Mouse (Mus musculus) bone marrow macrophage, adult 2 months (primary cell): Measurements from ENCODE around the gene Defb29. TPM values are rescaled to one million over a fixed set of nuclear protein-coding genes. Genes with fewer than 3 reads are reported as not detected.

Experiments
- H3K27ac ChIP-seq: 2 replicates; pipeline ENCODE4 v1.5.1; 2012; ENCODE audit warnings: low read depth, low read length; ENCODE audit not compliant: insufficient read depth
- H3K4me1 ChIP-seq: 2 replicates; pipeline ENCODE4 v1.6.1; 2012; ENCODE audit warnings: low read length; ENCODE audit not compliant: control insufficient read depth, insufficient read depth
- H3K4me3 ChIP-seq: 2 replicates; pipeline ENCODE4 v1.5.1; 2012; ENCODE audit warnings: mild to moderate bottlenecking, low read length, moderate library complexity; ENCODE audit not compliant: insufficient read depth
- CTCF ChIP-seq: IDR thresholded peaks from 2 replicates; pipeline ENCODE4 v1.5.1; 2012; ENCODE audit warnings: low read depth, mild to moderate bottlenecking, low read length, moderate library complexity
- POLR2A ChIP-seq: IDR thresholded peaks from 2 replicates; pipeline ENCODE4 v1.6.1; 2012; ENCODE audit warnings: mild to moderate bottlenecking, low read depth, low read length, borderline replicate concordance
- polyA plus RNA-seq: library from polyadenylated mRNA; stranded (reverse); fragments of >200 nt; gene quantifications from 2 replicates; pipeline ENCODE4 v1.2.4, GENCODE M21; 2012; ENCODE audit not compliant: missing spikeins, insufficient read depth, insufficient read length

Defb29 gene
- polyA plus RNA-seq, 1 experiment: not detected

DNA sequence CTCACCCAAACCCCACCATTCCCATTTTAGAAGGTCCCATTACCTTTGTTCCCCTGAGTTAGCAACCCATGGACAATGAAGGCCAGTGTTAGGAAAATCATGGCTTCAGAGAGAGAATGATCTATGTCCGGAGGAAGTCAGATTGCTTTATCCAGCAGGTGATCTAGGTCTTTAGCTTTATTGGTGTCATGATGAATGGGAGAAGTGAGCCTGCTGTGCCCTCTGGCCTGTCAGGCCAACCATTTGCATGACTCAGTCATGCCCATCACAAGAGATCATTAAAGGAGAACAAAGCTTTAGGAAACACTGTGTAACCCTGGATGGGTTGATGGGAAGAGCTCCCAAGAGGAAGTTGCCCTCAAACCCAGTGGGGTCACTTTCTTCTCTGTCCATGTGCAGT is 28.3 kb downstream of the Defb29 start, which contains the start of gene Defb26:
TSS of gene Defb26 (minus strand) at position 101 of the 400 bp plus-strand sequence.
- H3K4me3 ChIP-seq: no peak within 1 kb of the TSS
- no peak within 1 kb of the TSS for H3K27ac ChIP-seq
- H3K4me1 ChIP-seq: peaks cover 3% of the 10 kb centered on the region; the same call in 1 of the 2 replicates
- TF ChIP-seq POLR2A: no peak
- no peak for TF ChIP-seq CTCF

DNA sequence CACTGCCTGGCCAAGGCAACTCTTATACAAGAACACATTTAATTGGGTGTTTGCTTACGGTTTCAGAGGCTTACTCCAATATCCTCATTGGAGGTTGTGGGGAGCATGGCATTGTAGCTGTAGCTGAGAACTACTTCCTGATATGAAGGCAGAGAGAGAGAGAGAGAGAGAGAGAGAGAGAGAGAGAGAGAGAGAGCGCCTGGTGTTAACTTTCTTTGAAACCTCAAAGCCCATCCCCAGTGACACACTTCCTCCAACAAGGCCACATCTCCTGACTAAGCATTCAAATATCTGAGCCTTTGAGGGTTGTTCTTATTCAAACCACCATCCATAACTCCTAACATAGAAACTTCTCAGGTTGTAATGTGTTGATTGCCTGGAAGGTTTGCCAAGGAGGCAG is 35.9 kb downstream of the Defb29 start:
- H3K27ac ChIP-seq: no peak overlapping the region
- H3K4me1 ChIP-seq: no peaks in the 10 kb centered on the region
- TF ChIP-seq CTCF (no peak), POLR2A (no peak)
- no peak overlapping the region for H3K4me3 ChIP-seq

DNA sequence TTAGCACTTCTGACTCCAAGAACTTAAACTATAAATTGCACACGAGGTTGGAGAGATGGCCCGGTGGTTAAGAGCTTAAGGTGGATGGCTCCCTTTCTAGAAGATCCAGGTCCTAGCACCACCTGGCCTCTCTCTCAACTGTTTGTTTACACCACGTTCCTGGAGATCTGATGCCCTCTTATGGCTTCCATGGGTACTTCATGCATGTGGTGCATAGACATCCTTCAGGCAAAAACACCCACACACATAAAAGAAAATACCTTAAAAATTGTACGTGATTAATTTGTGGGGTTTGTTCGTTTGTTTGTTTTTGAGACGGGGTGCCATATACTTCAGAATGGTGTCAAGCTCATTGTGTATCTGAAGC is 39.1 kb downstream of the Defb29 start:
- H3K4me1 ChIP-seq: no peaks in the 10 kb centered on the region
- H3K27ac ChIP-seq: no peak overlapping the region
- no peak for TF ChIP-seq POLR2A
- no peak for TF ChIP-seq CTCF
- H3K4me3 ChIP-seq: no peak overlapping the region

DNA sequence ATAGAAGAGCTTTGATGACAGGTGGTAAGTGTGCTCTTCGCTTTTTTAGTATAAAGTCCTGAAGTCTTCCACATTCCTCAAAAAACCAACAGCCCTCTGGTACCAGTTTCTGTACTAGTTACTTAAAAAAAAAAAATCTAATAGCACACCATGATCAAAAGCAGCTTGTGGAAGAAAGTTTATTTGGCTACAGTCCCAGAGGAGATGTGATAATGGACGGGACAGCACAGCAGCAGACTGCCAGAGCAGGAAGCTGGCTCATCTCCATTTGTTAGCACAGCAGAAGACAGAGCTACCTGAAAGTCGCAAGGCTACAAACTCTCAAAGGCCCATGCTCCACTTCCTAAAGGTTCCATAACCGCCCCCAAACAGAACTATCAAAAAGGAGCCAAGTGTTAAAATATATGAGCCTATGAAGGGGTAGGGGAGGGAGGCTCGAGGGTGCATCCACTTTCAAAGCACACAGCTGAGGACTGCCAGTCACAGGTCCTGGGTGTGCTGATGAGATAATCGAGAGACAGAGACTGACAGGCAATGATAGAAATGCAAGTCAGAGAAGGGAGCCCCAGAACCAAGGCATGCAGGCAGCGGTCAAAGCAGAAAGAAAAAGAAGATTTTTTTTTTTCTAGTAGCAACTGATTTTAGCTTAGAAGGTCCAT is 39.6 kb downstream of the Defb29 start:
- no peak for TF ChIP-seq POLR2A
- no peak for TF ChIP-seq CTCF
- Histone ChIP-seq H3K27ac (no peak overlapping the region), H3K4me1 (no peaks in the 10 kb centered on the region), H3K4me3 (no peak overlapping the region)

DNA sequence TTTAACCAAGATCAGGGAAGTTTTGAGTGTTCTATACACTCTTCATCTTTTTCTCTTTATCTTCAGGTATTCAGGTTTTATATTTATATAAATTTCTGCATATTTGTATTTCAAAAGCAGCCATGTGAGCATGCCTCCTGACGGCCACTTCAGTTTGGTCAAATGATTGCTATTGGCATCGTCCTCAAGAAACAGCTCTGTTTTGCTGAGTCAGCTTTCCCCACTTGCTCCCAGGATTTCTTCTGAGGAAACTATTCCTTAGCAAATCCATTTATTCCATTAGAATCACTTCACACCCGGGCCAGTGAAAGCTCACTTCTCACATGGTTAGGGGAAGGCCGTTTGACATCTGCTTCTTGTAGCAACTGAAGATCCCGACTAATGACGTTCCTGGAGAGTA is 41.9 kb downstream of the Defb29 start:
- Histone ChIP-seq H3K27ac (no peak overlapping the region), H3K4me1 (no peaks in the 10 kb centered on the region), H3K4me3 (no peak overlapping the region)
- no peak for TF ChIP-seq POLR2A
- TF ChIP-seq CTCF: no peak

DNA sequence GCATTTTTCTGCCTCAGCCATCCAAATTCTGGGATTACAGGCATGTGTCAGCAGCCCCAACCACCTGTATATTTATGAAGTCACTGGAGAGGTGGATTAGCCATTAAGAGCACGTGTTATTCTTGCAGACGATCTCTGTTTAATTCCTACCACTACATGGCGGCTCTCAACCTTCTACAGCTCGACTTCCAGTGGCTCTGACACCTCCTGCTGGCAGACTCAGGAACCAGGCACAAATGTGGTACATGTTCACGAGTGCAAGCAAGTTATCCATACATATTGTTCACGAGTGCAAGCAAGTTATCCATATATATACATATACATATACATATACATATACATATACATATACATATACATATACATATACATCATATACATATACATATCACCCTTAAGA is 46.7 kb downstream of the Defb29 start:
- H3K27ac ChIP-seq: no peak overlapping the region
- TF ChIP-seq POLR2A (no peak), CTCF (no peak)
- H3K4me3 ChIP-seq: no peak overlapping the region
- no peaks in the 10 kb centered on the region for H3K4me1 ChIP-seq

DNA sequence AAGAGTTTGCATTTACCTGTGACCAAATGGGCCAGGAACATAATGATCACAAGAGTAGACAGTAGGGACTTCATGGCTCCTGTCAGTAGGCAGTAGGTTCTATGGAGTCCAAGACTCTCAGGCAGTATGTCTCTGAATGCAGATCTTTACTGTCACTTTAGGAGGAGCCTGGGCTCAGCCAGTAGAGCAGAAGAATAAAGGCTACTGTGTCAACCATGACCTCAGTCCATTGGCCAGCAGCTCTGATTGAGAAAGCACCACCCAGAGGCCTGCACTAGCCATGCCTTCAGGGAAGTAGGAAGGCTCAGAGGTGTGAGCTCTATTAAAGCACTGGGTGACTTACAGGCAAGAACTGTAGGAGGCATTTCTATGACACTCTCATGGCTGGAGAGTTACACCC is 49.9 kb downstream of the Defb29 start, which contains the start of gene Defb22:
TSS of gene Defb22 (minus strand) at position 101 of the 400 bp plus-strand sequence.
- no peak within 1 kb of the TSS for H3K4me3 ChIP-seq
- no peak within 1 kb of the TSS for H3K27ac ChIP-seq
- H3K4me1 ChIP-seq: peaks cover 2% of the 10 kb centered on the region; the same call in 1 of the 2 replicates
- no peak for TF ChIP-seq CTCF
- TF ChIP-seq POLR2A: no peak

Other genes starting within 250 kb of the Defb29 start
- gene Tbc1d20, start 246.3 kb downstream of the Defb29 start, polyA plus RNA-seq: 60.1 and 63.6 TPM in 2 replicates
- 55.3 and 57.2 TPM in 2 replicates for gene Rbck1, start 207.4 kb downstream of the Defb29 start, polyA plus RNA-seq
- 1.5 and 1.9 TPM in 2 replicates for gene Trib3, start 196.1 kb downstream of the Defb29 start, polyA plus RNA-seq
- not detected in 2 replicates for gene Nrsn2, start 163.5 kb downstream of the Defb29 start, polyA plus RNA-seq
- gene Sox12, start 142.0 kb downstream of the Defb29 start, polyA plus RNA-seq: 0.44 and 0.51 TPM in 2 replicates
- 2.0 and 2.3 TPM in 2 replicates for gene Zcchc3, start 125.1 kb downstream of the Defb29 start, polyA plus RNA-seq
- gene 6820408C15Rik, start 124.5 kb downstream of the Defb29 start, polyA plus RNA-seq: not detected in 2 replicates
- not detected in 2 replicates for gene Defb23, start 75.5 kb downstream of the Defb29 start, polyA plus RNA-seq
- not detected in 2 replicates for gene Defb20, start 63.0 kb downstream of the Defb29 start, polyA plus RNA-seq
- not detected in 2 replicates for gene Defb22, start 50.0 kb downstream of the Defb29 start, polyA plus RNA-seq
- gene Defb26, start 28.4 kb downstream of the Defb29 start, polyA plus RNA-seq: not detected in 2 replicates
- not detected in 2 replicates for gene Defb28, start 21.8 kb downstream of the Defb29 start, polyA plus RNA-seq
- not detected in 2 replicates for gene Gm17416, start 29.2 kb upstream of the Defb29 start, polyA plus RNA-seq
- gene Defb21, start 32.6 kb upstream of the Defb29 start, polyA plus RNA-seq: not detected in 2 replicates
- not detected in 2 replicates for gene Defb19, start 40.2 kb upstream of the Defb29 start, polyA plus RNA-seq
- gene Defb45, start 59.3 kb upstream of the Defb29 start, polyA plus RNA-seq: not detected in 2 replicates
- not detected in 2 replicates for gene Defb36, start 64.2 kb upstream of the Defb29 start, polyA plus RNA-seq
- not detected in 2 replicates for gene Defb25, start 83.0 kb upstream of the Defb29 start, polyA plus RNA-seq
- not detected in 2 replicates for gene Rem1, start 86.9 kb upstream of the Defb29 start, polyA plus RNA-seq
- 93.6 and 95.2 TPM in 2 replicates for gene H13, start 129.4 kb upstream of the Defb29 start, polyA plus RNA-seq
- 0.82 and 2.4 TPM in 2 replicates for gene Mcts2, start 146.9 kb upstream of the Defb29 start, polyA plus RNA-seq
- gene Id1, start 196.2 kb upstream of the Defb29 start, polyA plus RNA-seq: not detected in 2 replicates
- not detected in 2 replicates for gene Cox4i2, start 214.1 kb upstream of the Defb29 start, polyA plus RNA-seq